Mouse (Mus musculus): ENCODE measurements around the gene Rps6ka2. TPM values are rescaled to one million over a fixed set of nuclear protein-coding genes. Genes with fewer than 3 reads are reported as not detected.
A peak's percentile ranks its signal among the peaks of the same experiment; 100 is the strongest.

The Rps6ka2 gene
- polyA plus RNA-seq, 1 experiment from 2014 or later = 25.2 TPM

GRCm38 (mm10) chr17:7214061-7214460 lies 44.1 kb downstream of the Rps6ka2 start:
- 96% methylated on average over 3 of the region's 3 CpGs for WGBS
- no peak overlapping the region for H3K27ac ChIP-seq
- no peak for DNase-seq (ENCODE audit: low spot score)
- no peaks in the 10 kb centered on the region for H3K27me3 ChIP-seq (ENCODE audit: low read depth, poor library complexity, severe bottlenecking)
- no peak overlapping the region for H3K4me3 ChIP-seq
- H3K9me3 ChIP-seq (replicated peaks) = no peaks in the 10 kb centered on the region
- H3K4me1 ChIP-seq = peaks cover 6% of the 10 kb centered on the region; the same call in 1 of the 2 replicates
- no peaks in the 10 kb centered on the region for H3K36me3 ChIP-seq

- DNase-seq (ENCODE audit: low spot score) = no peak
- no peak overlapping the region for H3K4me3 ChIP-seq
- no peaks in the 10 kb centered on the region for H3K36me3 ChIP-seq
- H3K27ac ChIP-seq = 0 out of 2 replicates have a peak overlapping the region, but pooled peaks have one; percentile 11
- no peaks in the 10 kb centered on the region for H3K9me3 ChIP-seq (replicated peaks)
- 88% methylated on average over 11 of the region's 11 CpGs for WGBS
- H3K4me1 ChIP-seq = peaks cover 9% of the 10 kb centered on the region; the same call in 1 of the 2 replicates
- H3K27me3 ChIP-seq (ENCODE audit: low read depth, poor library complexity, severe bottlenecking) = no peaks in the 10 kb centered on the region
These were observed 47.9 kb downstream of the Rps6ka2 start for GRCm38 (mm10) chr17:7217791-7218329.

GRCm38 (mm10) chr17:7218396-7218795 lies 48.5 kb downstream of the Rps6ka2 start:
- Histone ChIP-seq H3K36me3 (no peaks in the 10 kb centered on the region), H3K9me3 (replicated peaks) (no peaks in the 10 kb centered on the region), H3K27ac (no peak overlapping the region), H3K4me1 (peaks cover 9% of the 10 kb centered on the region; the same call in 1 of the 2 replicates), H3K4me3 (no peak overlapping the region), H3K27me3 (ENCODE audit: low read depth, poor library complexity, severe bottlenecking) (no peaks in the 10 kb centered on the region)
- DNase-seq (ENCODE audit: low spot score) = no peak
- 87% methylated on average over 9 of the region's 9 CpGs for WGBS

GRCm38 (mm10) chr17:7219044-7219718 lies 49.3 kb downstream of the Rps6ka2 start:
- Histone ChIP-seq H3K27ac (no peak overlapping the region), H3K4me3 (no peak overlapping the region), H3K4me1 (peaks cover 9% of the 10 kb centered on the region; the same call in 1 of the 2 replicates), H3K27me3 (ENCODE audit: low read depth, poor library complexity, severe bottlenecking) (no peaks in the 10 kb centered on the region), H3K9me3 (replicated peaks) (no peaks in the 10 kb centered on the region), H3K36me3 (no peaks in the 10 kb centered on the region)
- DNase-seq (ENCODE audit: low spot score) = no peak
- WGBS = 91% methylated on average over 11 of the region's 11 CpGs

GRCm38 (mm10) chr17:7221310-7221709 lies 51.4 kb downstream of the Rps6ka2 start:
- 93% methylated on average over 4 of the region's 4 CpGs for WGBS
- no peaks in the 10 kb centered on the region for H3K27me3 ChIP-seq (ENCODE audit: low read depth, poor library complexity, severe bottlenecking)
- no peak for DNase-seq (ENCODE audit: low spot score)
- H3K4me3 ChIP-seq = no peak overlapping the region
- no peaks in the 10 kb centered on the region for H3K9me3 ChIP-seq (replicated peaks)
- peaks cover 9% of the 10 kb centered on the region; the same call in 1 of the 2 replicates for H3K4me1 ChIP-seq
- no peak overlapping the region for H3K27ac ChIP-seq
- H3K36me3 ChIP-seq = no peaks in the 10 kb centered on the region

GRCm38 (mm10) chr17:7222198-7222597 lies 52.3 kb downstream of the Rps6ka2 start:
- no peak for DNase-seq (ENCODE audit: low spot score)
- H3K4me3 ChIP-seq = no peak overlapping the region
- no peaks in the 10 kb centered on the region for H3K36me3 ChIP-seq
- H3K27me3 ChIP-seq (ENCODE audit: low read depth, poor library complexity, severe bottlenecking) = no peaks in the 10 kb centered on the region
- no peaks in the 10 kb centered on the region for H3K9me3 ChIP-seq (replicated peaks)
- 78% methylated on average over 3 of the region's 3 CpGs for WGBS
- H3K27ac ChIP-seq = no peak overlapping the region
- H3K4me1 ChIP-seq = peaks cover 15% of the 10 kb centered on the region

GRCm38 (mm10) chr17:7228545-7228944 lies 58.6 kb downstream of the Rps6ka2 start:
- Histone ChIP-seq H3K4me1 (peaks cover 13% of the 10 kb centered on the region), H3K27me3 (ENCODE audit: low read depth, poor library complexity, severe bottlenecking) (no peaks in the 10 kb centered on the region), H3K9me3 (replicated peaks) (no peaks in the 10 kb centered on the region), H3K4me3 (no peak overlapping the region), H3K27ac (no peak overlapping the region), H3K36me3 (peaks cover 7% of the 10 kb centered on the region; the same call in 1 of the 2 replicates)
- DNase-seq (ENCODE audit: low spot score) = no peak
- 95% methylated on average over 9 of the region's 9 CpGs for WGBS

- H3K9me3 ChIP-seq (replicated peaks) = no peaks in the 10 kb centered on the region
- no peak overlapping the region for H3K27ac ChIP-seq
- WGBS = 85% methylated on average over 4 of the region's 4 CpGs
- no peak for DNase-seq (ENCODE audit: low spot score)
- H3K27me3 ChIP-seq (ENCODE audit: low read depth, poor library complexity, severe bottlenecking) = no peaks in the 10 kb centered on the region
- H3K4me1 ChIP-seq = peaks cover 13% of the 10 kb centered on the region
- H3K4me3 ChIP-seq = no peak overlapping the region
- H3K36me3 ChIP-seq = peaks cover 12% of the 10 kb centered on the region
These were observed 61.4 kb downstream of the Rps6ka2 start for GRCm38 (mm10) chr17:7231312-7231711.

GRCm38 (mm10) chr17:7231790-7232189 lies 61.9 kb downstream of the Rps6ka2 start:
- Histone ChIP-seq H3K4me1 (peaks cover 11% of the 10 kb centered on the region), H3K27me3 (ENCODE audit: low read depth, poor library complexity, severe bottlenecking) (no peaks in the 10 kb centered on the region), H3K36me3 (peaks cover 17% of the 10 kb centered on the region), H3K27ac (no peak overlapping the region), H3K9me3 (replicated peaks) (no peaks in the 10 kb centered on the region), H3K4me3 (no peak overlapping the region)
- 87% methylated on average over 8 of the region's 8 CpGs for WGBS
- no peak for DNase-seq (ENCODE audit: low spot score)

- H3K27ac ChIP-seq = no peak overlapping the region
- H3K36me3 ChIP-seq = peaks cover 19% of the 10 kb centered on the region
- H3K27me3 ChIP-seq (ENCODE audit: low read depth, poor library complexity, severe bottlenecking) = no peaks in the 10 kb centered on the region
- H3K4me3 ChIP-seq = no peak overlapping the region
- H3K4me1 ChIP-seq = peaks cover 5% of the 10 kb centered on the region; the same call in 1 of the 2 replicates
- H3K9me3 ChIP-seq (replicated peaks) = no peaks in the 10 kb centered on the region
- DNase-seq (ENCODE audit: low spot score) = no peak
- 69% methylated on average over 7 of the region's 7 CpGs for WGBS
These were observed 62.5 kb downstream of the Rps6ka2 start for GRCm38 (mm10) chr17:7232400-7232799.

- no peak for DNase-seq (ENCODE audit: low spot score)
- H3K4me3 ChIP-seq = no peak overlapping the region
- H3K4me1 ChIP-seq = no peaks in the 10 kb centered on the region
- no peaks in the 10 kb centered on the region for H3K27me3 ChIP-seq (ENCODE audit: low read depth, poor library complexity, severe bottlenecking)
- H3K9me3 ChIP-seq (replicated peaks) = no peaks in the 10 kb centered on the region
- H3K36me3 ChIP-seq = peaks cover 27% of the 10 kb centered on the region
- H3K27ac ChIP-seq = 0 out of 2 replicates have a peak overlapping the region, but pooled peaks have one; percentile 30
These were observed 63.3 kb downstream of the Rps6ka2 start for GRCm38 (mm10) chr17:7233197-7233596.

GRCm38 (mm10) chr17:7237706-7238105 lies 67.8 kb downstream of the Rps6ka2 start:
- Histone ChIP-seq H3K9me3 (replicated peaks) (no peaks in the 10 kb centered on the region), H3K36me3 (peaks cover 25% of the 10 kb centered on the region), H3K27ac (no peak overlapping the region), H3K4me3 (no peak overlapping the region), H3K27me3 (ENCODE audit: low read depth, poor library complexity, severe bottlenecking) (no peaks in the 10 kb centered on the region), H3K4me1 (no peaks in the 10 kb centered on the region)
- 94% methylated on average over 9 of the region's 9 CpGs for WGBS
- DNase-seq (ENCODE audit: low spot score) = no peak

GRCm38 (mm10) chr17:7238766-7239165 lies 68.9 kb downstream of the Rps6ka2 start:
- Histone ChIP-seq H3K4me1 (no peaks in the 10 kb centered on the region), H3K36me3 (peaks cover 25% of the 10 kb centered on the region), H3K9me3 (replicated peaks) (no peaks in the 10 kb centered on the region), H3K27me3 (ENCODE audit: low read depth, poor library complexity, severe bottlenecking) (no peaks in the 10 kb centered on the region), H3K4me3 (no peak overlapping the region), H3K27ac (no peak overlapping the region)
- no peak for DNase-seq (ENCODE audit: low spot score)
- 81% methylated on average over 4 of the region's 4 CpGs for WGBS
